In the genomic region with DNA sequence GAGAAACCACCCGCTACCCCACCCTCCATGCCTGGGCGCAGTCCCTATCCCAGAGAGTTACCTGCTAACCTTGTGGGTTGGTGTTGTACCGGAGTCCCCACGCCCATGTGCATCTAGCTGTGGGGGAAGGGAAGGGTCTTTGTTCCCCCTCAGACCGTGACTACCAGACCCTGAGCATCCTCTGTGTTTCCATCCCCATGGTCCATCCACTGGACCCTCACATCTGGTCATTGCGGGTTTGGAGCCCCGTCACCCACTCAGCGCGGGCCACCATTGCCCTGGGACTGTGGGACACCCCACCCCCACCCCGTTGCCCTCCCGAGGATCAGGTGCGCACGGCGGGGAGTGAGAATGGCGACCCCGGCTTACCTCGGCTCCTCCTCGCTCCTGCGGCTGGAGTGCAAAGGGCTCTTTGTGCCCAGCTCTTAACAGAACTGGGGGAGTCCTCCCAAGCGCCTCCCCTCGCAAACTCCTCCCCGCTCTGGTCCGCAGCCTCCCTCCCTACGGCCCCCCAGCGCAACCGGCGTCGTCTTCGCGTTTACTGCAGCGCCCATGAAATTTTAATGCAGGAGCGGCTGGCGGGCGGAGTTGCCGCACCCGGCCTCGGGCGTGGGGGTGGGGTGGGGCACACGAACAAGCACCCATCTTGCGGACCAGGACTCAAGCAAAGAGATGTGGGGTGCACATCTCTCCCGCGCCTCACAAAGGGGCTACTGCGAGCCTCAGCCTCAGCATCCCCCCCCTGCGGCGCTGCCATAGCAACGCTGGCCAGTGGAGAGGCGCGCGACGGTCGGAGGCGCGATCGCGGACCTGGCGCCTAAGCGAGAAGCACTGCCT, we compare ENCODE assay signal across 8 mouse cellular contexts. TPM values are rescaled to one million over a fixed set of nuclear protein-coding genes. Genes with fewer than 3 reads are reported as not detected.
DNase-seq lines count a peak whose midpoint lies in the region; ATAC-seq lines count a peak whose summit lies in the region.

No protein-coding gene starts in this region.

- 1% methylated on average over 57 of the region's 57 CpGs for WGBS in heart, embryonic 15.5 days
- whole genome bisulfite sequencing in hindbrain, embryonic 12.5 days = under 1% methylated on average over 57 of the region's 57 CpGs
- 1% methylated on average over 57 of the region's 57 CpGs for WGBS in limb, embryonic 13.5 days

- H3K4me3 ChIP-seq in heart, embryonic 15.5 days = peak overlapping the region; percentile 31
- peak overlapping the region; percentile 62 for H3K4me3 ChIP-seq in hindbrain, embryonic 12.5 days
- peak overlapping the region; percentile 54 for H3K4me3 ChIP-seq in limb, embryonic 13.5 days

- no peak overlapping the region for H3K9ac ChIP-seq in heart, embryonic 15.5 days
- H3K9ac ChIP-seq in hindbrain, embryonic 12.5 days = peak overlapping the region; percentile 95
- peak overlapping the region; percentile 69 for H3K9ac ChIP-seq in limb, embryonic 13.5 days

- no peaks in the 10 kb centered on the region for H3K36me3 ChIP-seq in heart, embryonic 15.5 days
- peaks cover 14% of the 10 kb centered on the region for H3K36me3 ChIP-seq in hindbrain, embryonic 12.5 days
- no peaks in the 10 kb centered on the region; the same call in 1 of the 2 replicates for H3K36me3 ChIP-seq in limb, embryonic 13.5 days

- no peak; the same call in 1 of the 2 replicates for ATAC-seq in heart, embryonic 15.5 days (replicated peaks; ENCODE audit: insufficient number of reproducible peaks, insufficient read depth, low FRiP score, low read depth)
- peak; percentile 86 for ATAC-seq in hindbrain, embryonic 12.5 days (ENCODE audit: low FRiP score)
- peak; percentile 60 for ATAC-seq in limb, embryonic 13.5 days (ENCODE audit: low FRiP score, low read depth)

- peaks cover 17% of the 10 kb centered on the region for H3K4me1 ChIP-seq in heart, embryonic 15.5 days (replicated peaks)
- H3K4me1 ChIP-seq in hindbrain, embryonic 12.5 days = peaks cover 53% of the 10 kb centered on the region
- H3K4me1 ChIP-seq in limb, embryonic 13.5 days = peaks cover 38% of the 10 kb centered on the region

- no peak for DNase-seq in heart, postnatal 10 days
- peak; percentile 78 for DNase-seq in embryo, embryonic 10 days (ENCODE audit: low spot score)
- peak; percentile 78 for DNase-seq in right cerebral cortex, postnatal 14 days
- DNase-seq in ovary, postnatal 36 days (ENCODE audit: low spot score) = no peak
- no peak for DNase-seq in gastrocnemius, postnatal 14 days

- H3K9me3 ChIP-seq in heart, embryonic 15.5 days (replicated peaks) = no peaks in the 10 kb centered on the region
- no peaks in the 10 kb centered on the region for H3K9me3 ChIP-seq in hindbrain, embryonic 12.5 days (replicated peaks)
- H3K9me3 ChIP-seq in limb, embryonic 13.5 days = no peaks in the 10 kb centered on the region

- intact Hi-C loops in heart, postnatal 10 days (cut with DNase I) = no loop called here
- intact Hi-C loops in gastrocnemius, postnatal 14 days (cut with DNase I; ENCODE audit: low total_unique reads) = no loop called here

- peaks cover 88% of the 10 kb centered on the region for H3K27me3 ChIP-seq in heart, embryonic 15.5 days
- peaks cover 2% of the 10 kb centered on the region; the same call in 1 of the 2 replicates for H3K27me3 ChIP-seq in hindbrain, embryonic 12.5 days
- H3K27me3 ChIP-seq in limb, embryonic 13.5 days = peaks cover 82% of the 10 kb centered on the region

- no peak overlapping the region for H3K27ac ChIP-seq in heart, embryonic 15.5 days
- H3K27ac ChIP-seq in hindbrain, embryonic 12.5 days = peak overlapping the region; percentile 99
- H3K27ac ChIP-seq in limb, embryonic 13.5 days = no peak overlapping the region

- H3K4me2 ChIP-seq in heart, embryonic 15.5 days = peak overlapping the region; percentile 53
- H3K4me2 ChIP-seq in hindbrain, embryonic 12.5 days (replicated peaks) = peak overlapping the region; percentile 87
- peak overlapping the region; percentile 86 for H3K4me2 ChIP-seq in limb, embryonic 13.5 days (replicated peaks)

RNA-seq across cellular contexts. Expression of gene Cryba4, which starts 23.9 kb away (rescaled TPM):
- 1.2 and 1.4 TPM in 2 replicates for polyA plus RNA-seq in heart, embryonic 15.5 days (2015; fragmentation: Nextera tagmentation; extraction: Ambion mirVana)
- 1 to 10 TPM; 3.1 to 3.2 TPM for total RNA-seq in heart, postnatal 10 days (2021)
- 1.8 and 2.3 TPM in 2 replicates for polyA plus RNA-seq in hindbrain, embryonic 12.5 days (2016; fragmentation: Nextera tagmentation; extraction: Ambion mirVana)
- polyA plus RNA-seq in limb, embryonic 13.5 days (2015; fragmentation: Nextera tagmentation; extraction: Ambion mirVana) = 0.98 and 1.1 TPM in 2 replicates
- total RNA-seq in gastrocnemius, postnatal 14 days (2021) = under 1 TPM; 0.42 to 0.68 TPM

RNA-seq across cellular contexts. Expression of gene Crybb1, which starts 27.2 kb away (rescaled TPM):
- 1.6 and 2.1 TPM in 2 replicates for polyA plus RNA-seq in heart, embryonic 15.5 days (2015; fragmentation: Nextera tagmentation; extraction: Ambion mirVana)
- total RNA-seq in heart, postnatal 10 days (2021) = under 1 TPM; 0.35 to 0.81 TPM
- 2.0 and 2.3 TPM in 2 replicates for polyA plus RNA-seq in hindbrain, embryonic 12.5 days (2016; fragmentation: Nextera tagmentation; extraction: Ambion mirVana)
- 0.96 and 1.5 TPM in 2 replicates for polyA plus RNA-seq in limb, embryonic 13.5 days (2015; fragmentation: Nextera tagmentation; extraction: Ambion mirVana)
- total RNA-seq in gastrocnemius, postnatal 14 days (2021) = 1 to 10 TPM; 1.9 to 2.0 TPM

RNA-seq across cellular contexts. Expression of gene Tpst2, which starts 48.0 kb away (rescaled TPM):
- polyA plus RNA-seq in heart, embryonic 15.5 days (2015; fragmentation: Nextera tagmentation; extraction: Ambion mirVana) = 38.5 and 47.8 TPM in 2 replicates
- total RNA-seq in heart, postnatal 10 days (2021) = 10 to 100 TPM; 48.3 to 61.0 TPM
- polyA plus RNA-seq in hindbrain, embryonic 12.5 days (2016; fragmentation: Nextera tagmentation; extraction: Ambion mirVana) = 31.7 and 35.4 TPM in 2 replicates
- polyA plus RNA-seq in limb, embryonic 13.5 days (2015; fragmentation: Nextera tagmentation; extraction: Ambion mirVana) = 42.3 and 42.5 TPM in 2 replicates
- total RNA-seq in gastrocnemius, postnatal 14 days (2021) = 10 to 100 TPM; 17.4 to 23.4 TPM

Comparison
In these comparisons a context has a peak if more than half of its experiments do, and no peak if none do; other contexts are left out.
1. DNase-seq: peak in embryo, embryonic 10 days (single experiment) and right cerebral cortex, postnatal 14 days (single experiment); none in heart, postnatal 10 days (0 of 2), ovary, postnatal 36 days (single experiment) and gastrocnemius, postnatal 14 days (single experiment).
2. Peak in every context shown above with its lines, with median percentiles within 50 percentile points of each other: H3K4me2 ChIP-seq and H3K4me3 ChIP-seq.